Mouse (Mus musculus) kidney, adult 2 months (tissue): ENCODE measurements at regions not wholly inside any gene's neighbourhood (a gene's known extent, or its start where the extent isn't known, plus 50 kb on each side); places are given as distances from the start of the nearest gene placed in this dataset.

Source experiments
- DNase-seq: peaks from one replicate; pipeline ENCODE4 v3.0.0; 2021
- H3K27ac ChIP-seq: fragments of 200-500 bp; 2 replicates; pipeline ENCODE4 v1.5.1; 2012; ENCODE audit warnings: low read depth, low read length, control low read depth, inconsistent platforms; ENCODE audit not compliant: insufficient read depth
- H3K27me3 ChIP-seq: fragments of 200-500 bp; replicated peaks from 2 replicates; pipeline ENCODE4 v1.6.1; 2012; ENCODE audit warnings: mild to moderate bottlenecking, moderate library complexity, low read length, inconsistent platforms; ENCODE audit not compliant: control insufficient read depth, insufficient read depth
- H3K36me3 ChIP-seq: fragments of 200-500 bp; 2 replicates; pipeline ENCODE4 v1.6.1; 2012; ENCODE audit warnings: mild to moderate bottlenecking, moderate library complexity, low read length, inconsistent platforms; ENCODE audit not compliant: control insufficient read depth, insufficient read depth
- H3K4me1 ChIP-seq: fragments of 200-500 bp; 2 replicates; pipeline ENCODE4 v1.6.1; 2011; ENCODE audit warnings: low read length; ENCODE audit not compliant: control insufficient read depth, insufficient read depth
- H3K4me3 ChIP-seq: fragments of 200-500 bp; 2 replicates; pipeline ENCODE4 v1.5.1; 2011; ENCODE audit warnings: mild to moderate bottlenecking, low read depth, low read length, control low read depth; ENCODE audit not compliant: insufficient read depth
- CTCF ChIP-seq: fragments of 200-500 bp; conservative IDR thresholded peaks from 2 replicates; pipeline ENCODE4 v1.5.1; 2011; ENCODE audit warnings: low read depth, mild to moderate bottlenecking, control low read depth, low read length, moderate library complexity, mixed read lengths; ENCODE audit not compliant: insufficient read depth, insufficient read length
- POLR2A ChIP-seq: fragments of 200-500 bp; IDR thresholded peaks from one replicate; pipeline ENCODE4 v1.6.1; 2011; ENCODE audit warnings: low read depth, low read length, control low read depth
- WGBS: fragments of 180-500 bp; shearing (Covaris S2); methylation state at CpG from one replicate; pipeline ENCODE4 v1.1.7; 2018; 5-methylcytosine and 5-hydroxymethylcytosine counted together

DNA sequence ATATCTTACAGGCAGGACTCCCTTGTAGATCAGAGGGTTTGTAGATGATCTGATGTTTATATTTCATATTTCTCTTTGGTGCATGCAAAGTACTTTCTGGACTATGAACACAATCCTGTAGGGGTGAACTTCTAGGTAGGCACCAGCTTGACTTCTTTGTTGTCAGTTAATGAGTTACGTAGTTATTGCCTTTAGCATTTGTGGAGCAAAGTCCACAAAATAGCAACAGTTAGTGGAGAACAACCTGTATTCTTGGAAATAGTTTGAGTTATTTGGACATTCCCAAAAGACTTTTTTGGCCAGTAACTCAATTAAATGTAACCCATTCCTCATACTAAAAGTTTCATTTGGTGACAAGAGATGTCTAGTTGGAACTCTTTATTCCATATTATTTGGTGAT is 306.0 kb downstream of the Gm6377 start:
- Histone ChIP-seq H3K36me3 (no peaks in the 10 kb centered on the region), H3K27ac (no peak overlapping the region), H3K4me3 (no peak overlapping the region), H3K27me3 (no peaks in the 10 kb centered on the region), H3K4me1 (no peaks in the 10 kb centered on the region)
- WGBS = 47% methylated on average over 1 of the region's 1 CpGs
- DNase-seq = peak; percentile 50
- TF ChIP-seq CTCF (no peak), POLR2A (no peak)

DNA sequence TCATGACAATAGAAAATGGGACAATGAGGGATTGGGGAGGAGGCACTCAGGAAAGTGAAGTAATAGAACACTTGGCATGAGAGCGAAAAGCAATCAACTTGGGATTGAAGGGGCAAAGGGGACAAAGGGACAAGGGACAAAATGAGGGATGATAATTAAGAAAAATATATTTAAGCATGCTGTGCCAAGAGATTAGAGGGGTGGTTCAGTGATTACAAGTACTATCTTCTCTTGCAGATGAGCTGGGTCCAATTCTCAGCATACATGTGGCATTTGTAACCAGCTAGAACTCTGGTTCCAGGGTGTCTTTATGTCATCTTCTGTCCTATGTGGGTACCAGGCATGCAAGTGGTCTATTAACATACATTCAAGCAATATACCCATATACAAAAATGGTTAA is 355.9 kb downstream of the Gm6377 start:
- TF ChIP-seq CTCF (no peak), POLR2A (no peak)
- Histone ChIP-seq H3K4me3 (no peak overlapping the region), H3K27ac (no peak overlapping the region), H3K36me3 (no peaks in the 10 kb centered on the region), H3K4me1 (no peaks in the 10 kb centered on the region), H3K27me3 (no peaks in the 10 kb centered on the region)
- WGBS = 86% methylated on average over 1 of the region's 1 CpGs
- no peak for DNase-seq

- no peak for DNase-seq
- Histone ChIP-seq H3K27ac (no peak overlapping the region), H3K4me1 (no peaks in the 10 kb centered on the region), H3K27me3 (no peaks in the 10 kb centered on the region), H3K4me3 (no peak overlapping the region), H3K36me3 (no peaks in the 10 kb centered on the region)
- TF ChIP-seq CTCF = no peak
- TF ChIP-seq POLR2A = no peak
Measured at GRCm38 (mm10) chrX:109587360-109587759, 390.8 kb downstream of the Gm6377 start.

DNA sequence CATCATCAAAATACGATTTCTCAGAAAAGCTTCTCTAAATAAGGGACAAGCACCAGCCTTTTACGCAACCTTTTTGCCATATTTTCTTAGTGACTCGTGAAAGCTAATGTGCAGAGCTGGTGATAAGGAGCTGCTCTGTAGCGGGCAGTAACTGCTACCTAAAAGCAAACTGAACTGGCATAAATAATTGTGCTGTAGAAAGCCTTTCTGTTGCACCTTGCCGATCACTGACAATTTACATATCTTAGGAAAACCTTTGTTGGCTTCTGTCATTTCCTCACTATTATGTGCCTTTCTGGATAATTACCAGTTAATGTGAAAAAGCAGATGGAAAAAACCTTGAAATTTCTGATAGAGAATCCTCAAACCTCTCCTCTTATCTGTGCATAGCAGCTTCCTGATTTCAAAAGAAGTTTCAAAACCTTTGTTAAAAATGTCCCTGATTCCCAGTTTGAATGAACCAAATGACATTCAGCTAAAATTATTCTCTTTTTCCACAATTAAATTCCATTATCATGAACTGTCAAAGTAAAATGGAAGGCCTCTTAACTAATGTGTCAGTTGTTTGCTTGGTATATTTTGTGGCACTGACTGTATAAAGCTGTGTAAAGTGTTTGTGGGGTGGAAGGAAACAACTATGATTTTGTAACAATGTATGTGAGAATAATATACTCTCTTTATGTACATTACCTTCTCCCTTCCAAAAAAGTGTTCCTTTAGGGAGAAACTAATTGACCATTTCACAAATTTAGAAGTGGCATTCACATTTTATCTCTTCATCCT is 430.6 kb downstream of the Gm6377 start:
- no peaks in the 10 kb centered on the region for H3K27me3 ChIP-seq
- WGBS = 67% methylated on average over 5 of the region's 5 CpGs
- TF ChIP-seq CTCF = no peak
- no peak for TF ChIP-seq POLR2A

More for the DNA sequence above, 430.6 kb downstream of the Gm6377 start:
- no peak for DNase-seq
- H3K27ac ChIP-seq = no peak overlapping the region
- no peak overlapping the region for H3K4me3 ChIP-seq
- no peaks in the 10 kb centered on the region for H3K36me3 ChIP-seq
- H3K4me1 ChIP-seq = no peaks in the 10 kb centered on the region
